Mouse (Mus musculus) lung, postnatal 0 days (tissue): ENCODE results near the gene Fut11. TPM values are rescaled to one million over a fixed set of nuclear protein-coding genes. Genes with fewer than 3 reads are reported as not detected.

Experiments used
- ATAC-seq: fragments of 200-750 bp; cut with Nextera tagmentation; 2 replicates; pipeline ENCODE4 v1.8.0; 2017; ENCODE audit warnings: moderate library complexity
- DNase-seq: peaks from one replicate; pipeline ENCODE4 v3.0.0-alpha.2; 2016; ENCODE audit warnings: low spot score
- H3K27ac ChIP-seq: fragments of 300-500 bp; sonication (generic); 2 replicates; pipeline ENCODE4 v1.5.1; 2014; ENCODE audit warnings: antibody characterized with exemption, mild to moderate bottlenecking, low read length, mixed read lengths
- H3K27me3 ChIP-seq: fragments of 300-500 bp; sonication (generic); replicated peaks from 2 replicates; pipeline ENCODE4 v1.6.1; 2014; ENCODE audit warnings: low read length, mixed read lengths; ENCODE audit not compliant: insufficient read depth
- H3K36me3 ChIP-seq: fragments of 300-500 bp; sonication (generic); 2 replicates; pipeline ENCODE4 v1.6.1; 2014; ENCODE audit warnings: low read length, mixed read lengths; ENCODE audit not compliant: insufficient read depth
- H3K4me1 ChIP-seq: fragments of 300-500 bp; sonication (generic); 2 replicates; pipeline ENCODE4 v1.6.1; 2014; ENCODE audit warnings: antibody characterized with exemption, low read depth, low read length, mixed read lengths; ENCODE audit not compliant: insufficient read depth
- H3K4me2 ChIP-seq: fragments of 300-500 bp; sonication (generic); replicated peaks from 2 replicates; pipeline ENCODE4 v1.6.1; 2014; ENCODE audit warnings: low read depth, mild to moderate bottlenecking, low read length, moderate library complexity, mixed read lengths
- H3K4me3 ChIP-seq: fragments of 300-500 bp; sonication (generic); 2 replicates; pipeline ENCODE4 v1.5.1; 2014; ENCODE audit warnings: low read depth, low read length
- H3K9ac ChIP-seq: fragments of 300-500 bp; sonication (generic); replicated peaks from 2 replicates; pipeline ENCODE4 v1.6.1; 2014; ENCODE audit warnings: low read depth, mild to moderate bottlenecking
- H3K9me3 ChIP-seq: fragments of 300-500 bp; sonication (generic); 2 replicates; pipeline ENCODE4 v1.6.1; 2016; ENCODE audit warnings: low read length, mixed read lengths
- CTCF ChIP-seq: IDR thresholded peaks from 2 replicates; pipeline ENCODE4 v1.5.1; 2016; ENCODE audit warnings: antibody characterized with exemption, mild to moderate bottlenecking
- EP300 ChIP-seq: IDR thresholded peaks from 2 replicates; pipeline ENCODE4 v1.6.1; 2016; ENCODE audit warnings: antibody characterized with exemption, mild to moderate bottlenecking, control low read depth
- WGBS: fragments of 180-500 bp; shearing (Covaris S2); extraction: QIAGEN DNeasy Blood & Tissue Kit; methylation state at CpG from one replicate; pipeline ENCODE4 v1.1.7; 2014; 5-methylcytosine and 5-hydroxymethylcytosine counted together
- polyA plus RNA-seq: library from polyadenylated mRNA; unstranded; fragments of >200 nt; fragmentation: Nextera tagmentation; extraction: Ambion mirVana; gene quantifications from 2 replicates; pipeline ENCODE4 v1.2.1, GENCODE M21; 2015

Fut11 gene
- polyA plus RNA-seq, 1 experiment from 2014 or later, result 24.2 TPM

DNA sequence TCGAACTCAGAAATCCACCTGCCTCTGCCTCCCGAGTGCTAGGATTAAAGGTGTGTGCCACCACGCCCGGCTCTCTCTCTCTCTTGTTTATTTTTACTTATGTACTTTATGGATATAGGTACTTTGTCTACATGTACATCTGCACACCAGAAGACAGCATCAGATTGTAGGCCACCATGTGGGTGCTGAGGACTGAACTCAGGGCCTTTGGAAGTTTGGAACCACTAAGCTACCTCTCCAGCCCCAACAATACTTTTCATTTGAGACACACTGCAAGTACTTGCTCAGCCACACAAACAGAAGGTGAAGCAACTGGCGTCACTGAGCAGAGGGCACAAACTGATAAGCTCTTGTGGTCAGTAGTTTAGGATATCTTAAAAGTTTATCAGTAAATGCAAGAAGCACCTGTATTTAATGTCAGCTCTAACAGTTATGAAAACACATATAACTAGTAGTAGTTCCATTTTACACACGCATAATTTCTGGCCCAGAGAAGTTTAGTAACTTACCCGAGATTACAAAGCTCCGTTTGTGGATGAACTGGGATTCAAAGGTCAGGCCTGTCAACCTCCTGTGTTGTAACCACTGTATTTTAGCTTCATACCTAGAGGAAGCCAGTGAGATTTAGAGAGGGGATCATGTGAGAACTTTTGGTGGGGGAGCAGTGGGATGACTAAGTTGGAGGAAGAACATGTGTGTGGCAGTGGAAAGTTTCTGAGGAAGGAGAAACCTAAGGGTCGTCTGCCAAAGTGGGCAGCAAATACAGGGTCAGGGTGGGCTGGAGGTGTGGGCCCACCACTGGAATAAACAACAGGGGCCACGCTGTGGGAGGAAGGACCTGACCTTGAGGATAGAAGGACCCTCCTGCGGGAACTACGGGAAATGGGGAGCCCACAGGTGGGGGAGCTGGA lies 38.5 kb downstream of the Fut11 start:
- H3K4me2 ChIP-seq, result peak overlapping the region; percentile 94
- peaks cover 6% of the 10 kb centered on the region; the same call in 1 of the 2 replicates for H3K4me1 ChIP-seq
- ATAC-seq (no peak), DNase-seq (peak; percentile 65)
- H3K9me3 ChIP-seq, result no peaks in the 10 kb centered on the region
- TF ChIP-seq CTCF, result no peak
- TF ChIP-seq EP300, result no peak
- 0 out of 2 replicates have a peak, but pooled peaks cover 16% of the 10 kb centered on the region for H3K36me3 ChIP-seq
- peak overlapping the region; percentile 82 for H3K4me3 ChIP-seq
- H3K9ac ChIP-seq, result peak overlapping the region; percentile 92
- WGBS, result 39% methylated on average over 12 of the region's 12 CpGs
- no peaks in the 10 kb centered on the region for H3K27me3 ChIP-seq
- peak overlapping the region; percentile 95 for H3K27ac ChIP-seq

DNA sequence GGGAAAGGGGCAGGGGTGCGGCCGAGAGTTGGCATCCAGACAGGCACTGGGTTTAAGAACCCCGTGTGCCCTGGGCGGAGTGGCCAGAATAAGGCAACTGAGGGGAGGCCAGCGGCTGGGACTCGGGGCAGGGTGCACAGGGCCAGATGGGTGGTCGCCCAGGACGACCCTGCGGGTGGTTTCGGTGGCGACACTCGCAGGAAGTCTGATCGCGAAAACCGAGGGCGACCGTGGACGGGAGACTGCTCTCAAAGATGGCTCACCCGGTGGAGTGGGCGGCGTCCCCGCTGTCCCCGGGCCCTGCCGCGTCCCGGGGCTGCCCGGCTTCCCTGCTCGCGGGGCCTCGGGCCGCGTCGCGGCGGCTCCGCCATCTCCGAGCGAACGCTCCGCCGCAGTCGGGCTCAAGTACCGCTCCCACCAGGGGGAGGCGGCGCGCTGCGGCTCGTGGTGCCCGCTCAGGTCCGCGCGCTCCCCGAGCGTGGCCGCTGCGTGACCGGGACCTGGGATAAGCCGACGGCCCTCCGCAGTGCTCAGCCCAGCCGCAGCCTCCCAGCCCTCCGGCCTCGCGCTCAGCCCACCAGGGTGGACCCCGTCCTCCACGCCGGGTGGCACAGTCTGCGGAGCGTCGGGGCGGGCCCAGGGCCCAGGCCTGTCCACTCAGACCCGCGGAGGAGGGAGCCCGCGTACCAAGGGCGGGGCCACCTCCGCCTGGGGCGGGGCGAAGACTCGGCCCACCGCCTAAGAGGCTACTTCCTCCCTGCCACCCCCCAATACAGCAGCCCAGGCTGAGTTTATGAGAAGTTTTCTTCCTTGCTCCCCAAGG lies 39.4 kb downstream of the Fut11 start, which contains the start of gene Ndst2:
Ndst2 (minus strand) TSS at position 611 of the 823 bp plus-strand sequence.
- H3K9me3 ChIP-seq, result no peaks in the 10 kb centered on the region
- peak within 1 kb of the TSS; percentile 94 for H3K4me2 ChIP-seq
- ATAC-seq (peak; percentile 98), DNase-seq (peak; percentile 96)
- H3K4me3 ChIP-seq, result peak within 1 kb of the TSS; percentile 82
- H3K27me3 ChIP-seq, result no peaks in the 10 kb centered on the region
- H3K27ac ChIP-seq, result peak within 1 kb of the TSS; percentile 95
- no peak for TF ChIP-seq EP300
- peak; percentile 61 for TF ChIP-seq CTCF
- under 1% methylated on average over 57 of the region's 81 CpGs for WGBS
- H3K9ac ChIP-seq, result peak within 1 kb of the TSS; percentile 92
- H3K36me3 ChIP-seq, result 0 out of 2 replicates have a peak, but pooled peaks cover 11% of the 10 kb centered on the region
- peaks cover 6% of the 10 kb centered on the region; the same call in 1 of the 2 replicates for H3K4me1 ChIP-seq

DNA sequence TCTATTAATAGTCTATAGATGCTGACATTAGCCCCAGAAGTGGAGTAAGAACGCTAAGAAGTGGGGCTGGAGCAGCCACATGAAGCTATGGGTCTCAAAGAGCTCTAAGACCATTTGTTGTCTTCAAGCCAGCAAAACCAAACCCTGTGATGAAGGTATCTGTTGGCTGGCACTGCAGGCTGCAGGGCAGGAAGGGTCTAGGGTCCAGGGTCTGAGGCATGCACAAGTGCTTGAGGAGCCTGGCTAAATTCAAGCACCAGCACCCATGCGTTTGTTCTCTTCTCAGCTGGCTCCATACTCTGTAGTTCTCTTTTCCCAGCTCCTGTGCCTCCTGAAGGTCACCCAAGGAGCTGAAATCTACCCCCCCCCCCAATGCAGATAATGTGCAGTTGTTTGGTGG lies 40.3 kb downstream of the Fut11 start:
- TF ChIP-seq CTCF, result no peak
- TF ChIP-seq EP300, result no peak
- DNase-seq (no peak), ATAC-seq (no peak)
- 0 out of 2 replicates have a peak overlapping the region, but pooled peaks have one; percentile 94 for H3K4me2 ChIP-seq
- no peaks in the 10 kb centered on the region for H3K27me3 ChIP-seq
- no peak overlapping the region for H3K4me3 ChIP-seq
- peaks cover 6% of the 10 kb centered on the region; the same call in 1 of the 2 replicates for H3K4me1 ChIP-seq
- WGBS, result 47% methylated on average over 2 of the region's 2 CpGs
- H3K9ac ChIP-seq, result no peak overlapping the region
- no peak overlapping the region for H3K27ac ChIP-seq
- 0 out of 2 replicates have a peak, but pooled peaks cover 6% of the 10 kb centered on the region for H3K36me3 ChIP-seq
- no peaks in the 10 kb centered on the region for H3K9me3 ChIP-seq

DNA sequence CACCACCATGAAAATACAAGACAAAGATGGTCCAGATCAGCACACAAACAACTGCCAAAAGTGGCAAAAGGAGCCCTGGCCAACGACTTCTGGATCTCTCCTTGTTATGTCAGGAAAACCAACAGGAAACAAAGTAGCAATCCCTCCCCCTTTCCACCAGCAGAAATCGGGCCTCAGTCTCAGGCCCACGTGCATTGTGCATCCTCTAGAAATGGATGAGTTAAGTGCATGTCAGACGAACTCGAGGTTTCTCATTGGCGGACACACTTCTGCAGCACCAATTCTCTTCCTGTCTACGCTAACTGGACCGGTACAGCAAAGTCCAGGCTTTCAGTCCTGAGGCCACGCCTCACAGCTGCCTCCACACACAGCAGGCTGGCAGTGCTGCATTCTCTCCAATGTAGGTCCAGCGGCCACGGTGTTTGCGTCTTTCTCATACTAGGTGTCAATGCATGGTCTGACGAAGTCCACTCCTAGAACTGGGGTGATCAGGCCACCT lies 41.2 kb downstream of the Fut11 start:
- DNase-seq, result no peak
- Histone ChIP-seq H3K9me3 (no peaks in the 10 kb centered on the region), H3K27me3 (no peaks in the 10 kb centered on the region), H3K27ac (no peak overlapping the region), H3K9ac (no peak overlapping the region), H3K36me3 (0 out of 2 replicates have a peak, but pooled peaks cover 5% of the 10 kb centered on the region), H3K4me3 (no peak overlapping the region), H3K4me2 (no peak overlapping the region), H3K4me1 (peaks cover 6% of the 10 kb centered on the region; the same call in 1 of the 2 replicates)
- 79% methylated on average over 13 of the region's 13 CpGs for WGBS
- TF ChIP-seq EP300, result no peak
- no peak for TF ChIP-seq CTCF
- ATAC-seq, result no peak

- no peak overlapping the region for H3K4me3 ChIP-seq
- H3K9ac ChIP-seq, result no peak overlapping the region
- H3K27me3 ChIP-seq, result no peaks in the 10 kb centered on the region
- 43% methylated on average over 14 of the region's 14 CpGs for WGBS
- H3K9me3 ChIP-seq, result no peaks in the 10 kb centered on the region
- H3K36me3 ChIP-seq, result 0 out of 2 replicates have a peak, but pooled peaks cover 5% of the 10 kb centered on the region
- DNase-seq (peak; percentile 89), ATAC-seq (peak; percentile 25)
- H3K4me1 ChIP-seq, result peaks cover 6% of the 10 kb centered on the region; the same call in 1 of the 2 replicates
- H3K4me2 ChIP-seq, result no peak overlapping the region
- no peak overlapping the region for H3K27ac ChIP-seq
- TF ChIP-seq CTCF, result peak; percentile 88
- no peak for TF ChIP-seq EP300
Observed at GRCm38 (mm10) chr14:20737306-20737705, 42.5 kb downstream of the Fut11 start.
